Mouse (Mus musculus): ENCODE data around the gene Map7. TPM values are rescaled to one million over a fixed set of nuclear protein-coding genes. Genes with fewer than 3 reads are reported as not detected.

Gene Map7
- total RNA-seq, 2 experiments from 2014 or later = 71.4 to 75.2 TPM

Small RNA genes lying within 50 kb of the gene (microRNA-seq; reads per million reads assigned to microRNA genes)
- 0 reads per million in 2 experiments for gene Mir6413

Other genes with a start within 250 kb of the Map7 start
- gene Pex7, start 240.8 kb upstream of the Map7 start, total RNA-seq (2021) = 10 to 100 TPM; 25.7 to 28.6 TPM
- 10 to 100 TPM; 24.2 to 24.4 TPM for gene Map3k5, start 214.0 kb upstream of the Map7 start, total RNA-seq (2021)
- gene Bclaf1, start 164.0 kb downstream of the Map7 start, total RNA-seq (2021) = 100 to 1,000 TPM; 120 to 133 TPM
- gene Mtfr2, start 199.3 kb downstream of the Map7 start, total RNA-seq (2021) = under 1 TPM; 0.69 to 0.74 TPM

Measured in layer of hippocampus, postnatal 14 days (tissue).